Mouse (Mus musculus) fibroblast of lung, adult 2 months (primary cell): ENCODE data around the gene Tmem178b.

ENCODE experiments used
- DNase-seq: peaks from one replicate; pipeline ENCODE4 v3.0.0-alpha.2; 2011; ENCODE audit warnings: low read depth

The Tmem178b gene

GRCm38 (mm10) chr6:40015711-40016460 is 142.8 kb downstream of the Tmem178b start:
- no peak for DNase-seq

DNA sequence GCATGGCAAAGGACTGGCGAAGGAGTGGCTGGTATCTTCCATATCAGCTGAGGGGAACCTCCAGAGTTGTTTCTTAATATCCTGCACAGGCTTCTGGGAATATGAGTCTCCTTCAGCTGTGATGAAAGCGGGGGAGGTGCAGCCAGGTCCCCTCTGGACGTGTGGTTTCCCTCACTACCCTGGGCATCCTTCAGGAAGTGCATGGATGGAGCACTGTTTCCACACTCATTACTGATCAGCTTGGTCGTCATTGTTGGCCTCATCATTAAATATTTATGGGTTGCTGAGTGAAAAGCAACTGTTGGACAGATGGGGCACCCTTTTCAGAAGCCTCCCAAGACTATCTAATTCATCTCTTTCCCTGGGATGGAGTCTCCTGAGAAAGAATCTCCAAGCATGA is 146.3 kb downstream of the Tmem178b start:
- DNase-seq = no peak

DNA sequence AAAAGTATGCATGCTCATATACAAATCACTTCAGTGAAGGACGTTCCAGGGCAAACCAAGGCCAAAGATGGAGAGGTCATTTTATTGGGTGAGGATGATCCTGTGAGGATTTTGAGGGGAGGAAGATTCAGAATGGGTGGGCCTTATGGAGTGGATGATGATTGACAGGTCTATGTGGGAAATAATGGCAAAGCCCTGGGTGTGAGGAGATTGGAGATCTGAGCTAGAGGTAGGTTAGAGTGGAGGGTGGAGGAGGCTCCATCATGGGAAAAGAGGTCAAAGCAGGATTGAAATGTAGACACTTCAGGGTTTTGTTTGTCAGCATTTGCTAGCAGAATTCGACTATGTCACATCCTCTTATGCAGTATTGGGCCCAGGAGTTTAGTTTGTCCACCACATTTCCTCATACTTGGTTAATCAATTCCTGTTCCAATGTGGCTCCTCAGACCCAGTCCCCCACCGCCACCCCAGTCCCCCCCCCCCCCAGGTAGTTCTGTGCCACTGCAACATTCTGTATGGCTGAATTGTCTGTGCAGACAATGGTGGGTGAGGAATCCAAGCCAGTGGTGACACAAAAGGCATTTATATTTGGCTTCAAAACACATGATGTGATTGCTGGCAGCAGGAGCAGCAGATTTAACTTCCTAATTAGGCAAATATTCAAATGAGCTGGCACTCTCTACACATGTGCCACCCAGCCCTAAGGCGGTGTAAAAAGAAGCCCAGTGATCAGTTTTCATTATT is 150.7 kb downstream of the Tmem178b start:
- no peak for DNase-seq

DNA sequence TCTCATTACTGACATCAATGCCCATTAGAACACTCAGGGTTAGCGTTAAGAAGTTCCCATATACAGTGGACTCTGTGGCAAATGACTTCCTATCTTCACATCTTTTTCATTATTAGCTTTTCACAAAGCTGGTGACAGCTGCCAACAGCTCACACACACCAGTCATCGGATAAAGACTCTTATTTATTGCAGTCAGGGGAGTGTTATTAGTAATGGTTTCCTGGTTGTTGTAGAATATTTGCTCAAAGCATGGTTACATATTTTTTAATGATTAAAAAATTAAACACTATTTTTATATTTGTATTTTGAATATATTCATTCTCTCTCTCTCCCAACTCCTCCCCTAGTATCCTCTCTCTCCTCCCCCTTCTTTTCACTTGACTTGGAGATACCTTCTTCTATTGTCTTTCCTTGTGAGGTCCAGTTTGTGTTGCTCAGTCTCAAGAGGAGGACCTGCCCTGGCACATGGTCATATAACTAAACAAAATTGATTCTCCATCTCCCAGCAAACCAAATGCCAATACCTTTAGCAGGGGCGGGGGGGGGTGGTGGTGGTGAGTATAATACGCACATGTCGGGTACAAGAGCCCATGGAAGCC is 151.4 kb downstream of the Tmem178b start:
- DNase-seq = no peak

DNA sequence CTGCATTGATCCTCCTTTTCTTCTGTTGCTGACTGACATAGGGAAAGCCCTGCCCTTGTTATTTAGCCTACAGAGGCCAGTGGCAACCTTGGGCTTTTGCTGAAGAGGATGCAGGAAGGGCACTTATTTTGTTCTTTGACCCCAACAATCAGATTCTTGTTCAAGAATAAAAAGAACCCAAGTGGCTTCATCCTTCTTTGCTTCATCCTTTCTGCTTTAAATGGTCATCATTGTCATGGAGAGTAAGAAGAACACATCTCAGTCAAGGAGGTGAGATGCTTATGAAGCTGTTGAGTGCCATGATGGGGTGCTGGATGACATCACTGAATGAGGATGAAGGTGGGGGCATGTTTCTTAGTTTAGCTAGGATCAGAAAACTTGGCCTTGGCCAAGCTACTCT is 159.8 kb downstream of the Tmem178b start:
- no peak for DNase-seq

GRCm38 (mm10) chr6:40033935-40034334 is 160.9 kb downstream of the Tmem178b start:
- no peak for DNase-seq

DNA sequence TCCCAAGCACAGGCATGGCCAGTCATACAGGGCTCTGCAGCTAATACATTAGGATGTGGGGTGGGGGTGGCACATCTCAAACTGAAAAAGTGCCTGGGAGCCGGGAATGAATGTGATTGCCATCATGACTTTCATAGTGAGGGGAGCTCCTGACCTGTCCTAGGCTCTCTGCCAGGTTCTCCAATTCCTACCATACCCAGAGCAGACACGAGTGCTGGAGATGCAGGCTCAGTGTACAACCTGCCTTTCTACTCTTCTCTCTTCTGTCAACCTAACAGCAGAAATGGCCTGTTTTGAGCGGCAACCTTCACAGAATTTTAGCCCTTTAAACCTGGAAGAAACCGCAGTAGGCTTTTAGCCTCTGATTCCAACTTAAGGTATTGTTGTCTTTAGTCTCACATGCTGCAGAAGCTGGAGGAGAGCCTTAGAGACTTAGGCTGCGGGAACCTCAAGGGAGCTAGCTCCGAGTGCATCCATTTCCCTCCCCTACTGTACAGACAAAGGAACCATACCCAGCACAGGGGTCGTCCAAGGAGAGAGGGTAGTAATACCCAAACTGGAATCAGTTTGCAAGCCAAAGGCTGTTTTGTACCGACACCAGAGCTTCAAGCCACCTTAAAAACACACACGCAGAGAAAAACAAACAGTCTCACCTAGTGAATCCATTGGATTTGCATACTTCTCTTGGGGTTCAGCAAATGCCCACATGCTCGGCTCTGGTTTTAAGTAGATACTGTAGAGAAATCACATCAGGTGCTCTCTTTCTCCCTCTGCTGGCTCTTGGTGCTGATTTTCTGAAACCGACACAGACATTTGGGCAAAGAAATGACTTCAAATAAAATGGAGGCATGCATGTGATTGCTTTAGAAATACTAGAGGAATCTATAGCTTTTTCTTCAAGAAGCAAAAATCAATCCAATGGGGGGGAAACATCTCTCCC is 176.2 kb downstream of the Tmem178b start:
- no peak for DNase-seq

- DNase-seq = no peak
Measured at GRCm38 (mm10) chr6:40049909-40050484, 176.9 kb downstream of the Tmem178b start.

- no peak for DNase-seq
Measured at GRCm38 (mm10) chr6:40051698-40052097, 178.6 kb downstream of the Tmem178b start.

GRCm38 (mm10) chr6:40052593-40052992 is 179.5 kb downstream of the Tmem178b start:
- DNase-seq = no peak

DNA sequence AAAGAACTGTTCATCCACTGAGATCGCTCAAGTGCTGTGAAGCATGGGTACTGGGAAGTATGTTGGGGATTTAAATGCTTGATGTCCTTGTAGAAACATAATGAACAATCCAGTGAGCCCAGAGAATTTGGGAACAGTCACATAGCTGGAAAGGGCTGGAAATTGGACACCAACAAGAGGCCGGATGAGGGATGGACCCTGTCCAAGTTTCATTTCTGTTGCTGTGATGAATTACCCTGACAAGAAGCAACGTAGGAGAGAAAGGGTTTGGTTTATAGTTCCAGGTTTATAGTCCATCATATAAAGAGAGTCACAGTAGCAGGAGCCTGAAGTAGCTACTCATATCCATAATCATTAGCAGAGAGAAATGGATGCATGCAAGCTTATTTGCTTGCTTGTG is 186.4 kb downstream of the Tmem178b start:
- DNase-seq = peak; percentile 4

DNA sequence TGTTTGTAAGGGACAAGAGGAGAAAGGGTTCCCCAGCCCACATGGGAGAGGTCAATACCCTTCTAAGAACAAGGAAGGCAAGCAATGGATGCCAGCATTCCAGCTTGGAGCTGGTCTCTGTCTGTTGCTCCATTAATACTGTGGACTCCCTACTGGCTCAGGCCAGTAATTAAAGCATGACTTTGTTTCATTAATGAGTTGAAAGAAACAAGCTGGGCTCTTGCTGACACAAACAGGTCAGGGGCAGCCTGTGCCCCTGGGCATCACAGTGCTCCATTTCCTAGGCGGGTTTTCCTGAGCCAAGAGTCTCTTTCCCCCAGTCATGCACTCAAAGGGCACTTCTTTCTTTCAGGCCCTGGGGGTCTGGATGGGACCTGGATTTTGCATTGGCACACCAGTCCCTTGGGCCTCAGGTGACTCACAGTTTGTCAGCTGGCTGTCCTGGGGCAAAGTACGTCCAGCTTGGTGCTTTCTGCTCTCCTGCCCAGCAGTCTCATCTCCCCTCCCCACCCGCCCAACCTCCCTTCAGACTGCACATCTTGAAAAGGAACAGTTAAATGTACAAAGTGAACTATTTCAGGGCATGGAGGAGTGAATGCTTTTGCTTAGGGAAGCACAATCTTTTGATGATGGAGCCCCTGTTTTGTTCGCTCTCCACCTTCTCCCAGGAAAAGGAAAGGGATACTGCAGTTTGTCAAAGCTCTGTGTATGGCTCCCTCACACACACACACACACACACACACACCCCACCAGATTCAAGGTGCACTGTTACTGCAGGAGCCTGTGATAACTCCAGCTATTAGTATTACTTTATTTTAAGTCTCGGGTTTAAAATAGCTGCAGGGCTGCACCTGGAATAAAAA is 188.5 kb downstream of the Tmem178b start:
- no peak for DNase-seq

- DNase-seq = no peak
Measured at GRCm38 (mm10) chr6:40062190-40062501, 189.1 kb downstream of the Tmem178b start.

- DNase-seq = no peak
Measured at GRCm38 (mm10) chr6:40063438-40063837, 190.4 kb downstream of the Tmem178b start.

DNA sequence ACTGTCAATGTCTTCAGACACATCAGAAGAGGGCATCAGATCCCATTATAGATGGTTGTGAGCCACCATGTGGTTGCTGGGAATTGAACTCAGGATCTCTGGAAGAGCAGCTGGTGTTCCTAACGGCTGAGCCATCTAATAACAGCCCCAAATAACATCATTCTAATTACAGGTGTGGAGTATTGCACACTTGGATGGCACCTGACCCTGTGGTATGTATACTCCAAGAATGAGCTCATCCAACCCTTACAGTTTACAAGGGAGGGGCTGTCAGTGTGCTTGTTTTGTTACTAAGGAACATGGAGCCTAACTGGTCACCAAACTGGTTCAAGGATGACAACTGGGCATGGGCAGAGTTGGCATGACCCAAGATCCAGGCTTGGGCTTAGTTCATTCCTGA is 190.8 kb downstream of the Tmem178b start:
- no peak for DNase-seq

- DNase-seq = no peak
Measured at GRCm38 (mm10) chr6:40064342-40064741, 191.3 kb downstream of the Tmem178b start.

- DNase-seq = no peak
Measured at GRCm38 (mm10) chr6:40068467-40068866, 195.4 kb downstream of the Tmem178b start.

- DNase-seq = no peak
Measured at GRCm38 (mm10) chr6:40071007-40071406, 197.9 kb downstream of the Tmem178b start.

- no peak for DNase-seq
Measured at GRCm38 (mm10) chr6:40076089-40076488, 203.0 kb downstream of the Tmem178b start.

- no peak for DNase-seq
Measured at GRCm38 (mm10) chr6:40076670-40077313, 203.7 kb downstream of the Tmem178b start.
